Mouse (Mus musculus) liver, embryonic 11.5 days (tissue): ENCODE data around the gene Mcoln1. TPM values are rescaled to one million over a fixed set of nuclear protein-coding genes. Genes with fewer than 3 reads are reported as not detected.

Experiments
- ATAC-seq: fragments of 200-750 bp; cut with Nextera tagmentation; replicated peaks from 2 replicates; pipeline ENCODE4 v1.8.0; 2017; ENCODE audit warnings: moderate number of reproducible peaks, mild to moderate bottlenecking, moderate TSS enrichment, moderate library complexity; ENCODE audit not compliant: low FRiP score
- DNase-seq: peaks from one replicate; pipeline ENCODE4 v3.0.0-alpha.2; 2017; ENCODE audit warnings: low spot score
- H3K27ac ChIP-seq: fragments of 300-500 bp; sonication (generic); 2 replicates; pipeline ENCODE4 v1.5.1; 2014; ENCODE audit warnings: mild to moderate bottlenecking, low read depth, low read length, control low read depth
- H3K27me3 ChIP-seq: fragments of 300-500 bp; sonication (generic); replicated peaks from 2 replicates; pipeline ENCODE4 v1.6.1; 2014; ENCODE audit warnings: low read length, mixed read lengths; ENCODE audit not compliant: control insufficient read depth, insufficient read depth
- H3K36me3 ChIP-seq: fragments of 300-500 bp; sonication (generic); 2 replicates; pipeline ENCODE4 v1.6.1; 2014; ENCODE audit warnings: mild to moderate bottlenecking, low read length, moderate library complexity, mixed read lengths; ENCODE audit not compliant: control insufficient read depth, insufficient read depth
- H3K4me1 ChIP-seq: fragments of 300-500 bp; sonication (generic); replicated peaks from 2 replicates; pipeline ENCODE4 v1.6.1; 2014; ENCODE audit warnings: low read length, mixed read lengths; ENCODE audit not compliant: control insufficient read depth, insufficient read depth
- H3K4me2 ChIP-seq: fragments of 300-500 bp; sonication (generic); 2 replicates; pipeline ENCODE4 v1.6.1; 2014; ENCODE audit warnings: mild to moderate bottlenecking, control low read depth, moderate library complexity
- H3K4me3 ChIP-seq: fragments of 300-500 bp; sonication (generic); 2 replicates; pipeline ENCODE4 v1.5.1; 2014; ENCODE audit warnings: low read depth, low read length, control low read depth
- H3K9ac ChIP-seq: fragments of 300-500 bp; sonication (generic); 2 replicates; pipeline ENCODE4 v1.6.1; 2014; ENCODE audit warnings: low read depth, low read length, control low read depth
- H3K9me3 ChIP-seq: fragments of 300-500 bp; sonication (generic); 2 replicates; pipeline ENCODE4 v1.6.1; 2016; ENCODE audit warnings: low read length, inconsistent platforms, mixed read lengths; ENCODE audit not compliant: control insufficient read depth
- WGBS: fragments of 180-500 bp; shearing (Covaris S2); extraction: QIAGEN DNeasy Blood & Tissue Kit; methylation state at CpG from one replicate; pipeline ENCODE4 v1.1.7; 2014; 5-methylcytosine and 5-hydroxymethylcytosine counted together
- polyA plus RNA-seq: library from polyadenylated mRNA; unstranded; fragments of >200 nt; fragmentation: Nextera tagmentation; extraction: Ambion mirVana; gene quantifications from 2 replicates; pipeline ENCODE4 v1.2.1, GENCODE M21; 2014

Mcoln1 gene
- 36.2 and 39.8 TPM in 2 replicates for polyA plus RNA-seq

GRCm38 (mm10) chr8:3500235-3501090 lies at the start of gene Mcoln1:
Gene Mcoln1, plus strand, starts transcription at chr8:3500457.
- Histone ChIP-seq H3K27me3 (no peaks in the 10 kb centered on the region), H3K27ac (peak within 1 kb of the TSS; percentile 95), H3K4me2 (peak within 1 kb of the TSS; percentile 93), H3K4me1 (peaks cover 3% of the 10 kb centered on the region), H3K36me3 (peaks cover 11% of the 10 kb centered on the region), H3K9me3 (peaks cover 2% of the 10 kb centered on the region; the same call in 1 of the 2 replicates), H3K9ac (peak within 1 kb of the TSS; percentile 85), H3K4me3 (peak within 1 kb of the TSS; percentile 73)
- WGBS: under 1% methylated on average over 70 of the region's 70 CpGs
- DNase-seq (peak; percentile 97), ATAC-seq (peak; percentile 89)

DNA sequence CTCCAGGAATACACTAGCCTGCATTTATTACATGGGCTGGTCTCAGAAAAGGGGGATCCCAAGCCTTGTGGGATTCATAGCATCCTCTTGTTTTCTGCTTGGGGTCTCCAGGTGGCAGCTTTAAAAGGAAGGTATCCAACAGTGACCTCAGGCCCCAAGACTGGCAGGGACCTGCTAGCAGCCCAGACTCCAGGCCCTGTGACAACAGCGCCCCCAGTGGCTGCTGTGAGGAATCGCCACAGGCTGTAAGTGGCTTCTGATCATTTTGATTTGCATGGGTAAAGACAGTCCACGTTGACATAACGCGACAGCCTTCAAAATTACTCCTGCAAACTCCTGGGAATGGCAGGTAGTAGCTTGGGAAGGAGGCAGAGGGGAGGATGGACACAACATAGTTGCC lies 49.6 kb upstream of the Mcoln1 start:
- WGBS: 35% methylated on average over 5 of the region's 5 CpGs
- no peak for DNase-seq

DNA sequence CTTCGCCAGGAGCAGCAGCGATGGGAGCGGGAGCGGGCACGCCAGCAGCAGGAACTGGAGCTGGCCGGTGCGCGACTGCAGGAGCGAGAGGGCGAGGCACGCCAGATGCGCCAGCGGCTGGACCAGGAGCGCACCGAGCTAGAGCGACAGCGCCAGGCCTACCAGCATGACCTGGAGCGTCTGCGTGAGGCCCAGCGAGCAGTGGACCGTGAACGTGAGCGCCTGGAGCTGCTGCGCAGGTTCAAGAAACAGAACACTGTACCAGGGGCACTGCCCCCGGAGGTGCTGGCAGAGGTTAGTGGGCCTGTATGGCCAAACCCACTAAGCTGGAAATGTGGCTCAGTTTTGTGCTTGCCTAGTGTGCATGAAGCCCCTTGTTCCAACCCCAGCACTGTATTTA lies 48.3 kb upstream of the Mcoln1 start:
- no peak for ATAC-seq
- H3K36me3 ChIP-seq: peaks cover 31% of the 10 kb centered on the region
- no peaks in the 10 kb centered on the region for H3K9me3 ChIP-seq
- DNase-seq: no peak
- no peak overlapping the region for H3K27ac ChIP-seq
- H3K4me2 ChIP-seq: no peak overlapping the region
- no peaks in the 10 kb centered on the region for H3K27me3 ChIP-seq
- H3K4me3 ChIP-seq: no peak overlapping the region
- no peaks in the 10 kb centered on the region for H3K4me1 ChIP-seq
- no peak overlapping the region for H3K9ac ChIP-seq
- 96% methylated on average over 25 of the region's 25 CpGs for WGBS

More for the DNA sequence above, 49.6 kb upstream of the Mcoln1 start:
- Histone ChIP-seq H3K27me3 (no peaks in the 10 kb centered on the region), H3K4me1 (no peaks in the 10 kb centered on the region), H3K9me3 (no peaks in the 10 kb centered on the region), H3K27ac (no peak overlapping the region), H3K9ac (no peak overlapping the region), H3K4me2 (no peak overlapping the region), H3K4me3 (no peak overlapping the region), H3K36me3 (peaks cover 29% of the 10 kb centered on the region)
- ATAC-seq: peak; percentile 71

- no peaks in the 10 kb centered on the region for H3K4me1 ChIP-seq
- H3K36me3 ChIP-seq: peaks cover 4% of the 10 kb centered on the region; the same call in 1 of the 2 replicates
- H3K9ac ChIP-seq: no peak overlapping the region
- ATAC-seq: no peak
- no peaks in the 10 kb centered on the region for H3K9me3 ChIP-seq
- no peak overlapping the region for H3K4me2 ChIP-seq
- H3K27ac ChIP-seq: no peak overlapping the region
- DNase-seq: no peak
- no peaks in the 10 kb centered on the region for H3K27me3 ChIP-seq
- H3K4me3 ChIP-seq: no peak overlapping the region
- 80% methylated on average over 2 of the region's 2 CpGs for WGBS
Measured at GRCm38 (mm10) chr8:3463248-3463647, 37.0 kb upstream of the Mcoln1 start.

GRCm38 (mm10) chr8:3464309-3464708 lies 35.9 kb upstream of the Mcoln1 start:
- DNase-seq (no peak), ATAC-seq (no peak)
- H3K27ac ChIP-seq: no peak overlapping the region
- no peak overlapping the region for H3K4me3 ChIP-seq
- no peaks in the 10 kb centered on the region for H3K4me1 ChIP-seq
- no peaks in the 10 kb centered on the region for H3K36me3 ChIP-seq
- no peak overlapping the region for H3K4me2 ChIP-seq
- no peaks in the 10 kb centered on the region for H3K27me3 ChIP-seq
- H3K9ac ChIP-seq: no peak overlapping the region
- no peaks in the 10 kb centered on the region for H3K9me3 ChIP-seq
- WGBS: 56% methylated on average over 5 of the region's 5 CpGs

- Histone ChIP-seq H3K27ac (no peak within 1 kb of the TSS), H3K9ac (peak within 1 kb of the TSS; percentile 69), H3K4me1 (no peaks in the 10 kb centered on the region), H3K36me3 (no peaks in the 10 kb centered on the region), H3K9me3 (no peaks in the 10 kb centered on the region), H3K27me3 (no peaks in the 10 kb centered on the region), H3K4me2 (peak within 1 kb of the TSS; percentile 69), H3K4me3 (peak within 1 kb of the TSS; percentile 51)
- ATAC-seq (peak; percentile 92), DNase-seq (peak; percentile 97)
- 5% methylated on average over 32 of the region's 32 CpGs for WGBS
Measured at GRCm38 (mm10) chr8:3467006-3467885, 33.0 kb upstream of the Mcoln1 start, which contains the start of gene Pex11g. Gene Pex11g, minus strand, starts transcription at chr8:3467680.

- Histone ChIP-seq H3K4me3 (peak overlapping the region; percentile 51), H3K4me2 (peak overlapping the region; percentile 69), H3K27ac (no peak overlapping the region), H3K4me1 (no peaks in the 10 kb centered on the region), H3K36me3 (no peaks in the 10 kb centered on the region), H3K27me3 (no peaks in the 10 kb centered on the region), H3K9me3 (no peaks in the 10 kb centered on the region), H3K9ac (peak overlapping the region; percentile 69)
- WGBS: 55% methylated on average over 9 of the region's 9 CpGs
- ATAC-seq (no peak), DNase-seq (no peak)
Measured at GRCm38 (mm10) chr8:3467886-3468545, 32.2 kb upstream of the Mcoln1 start.

DNA sequence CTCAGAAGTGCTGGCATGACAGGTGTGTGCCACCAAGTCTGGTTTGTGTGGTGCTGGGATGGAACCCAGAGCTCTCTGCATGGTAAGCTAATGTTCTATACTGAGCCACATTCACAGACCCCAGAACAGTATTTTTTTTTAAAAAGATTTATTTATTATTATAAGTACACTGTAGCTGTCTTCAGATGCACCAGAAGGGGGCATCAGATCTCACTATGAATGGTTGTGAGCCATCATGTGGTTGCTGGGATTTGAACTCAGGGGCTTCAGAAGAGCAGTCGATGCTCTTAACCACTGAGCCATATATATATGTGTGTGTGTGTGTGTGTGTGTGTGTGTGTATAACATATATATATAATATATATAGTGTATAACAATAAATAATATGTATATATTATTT lies 31.4 kb upstream of the Mcoln1 start:
- no peak overlapping the region for H3K27ac ChIP-seq
- no peak overlapping the region for H3K9ac ChIP-seq
- no peaks in the 10 kb centered on the region for H3K36me3 ChIP-seq
- ATAC-seq: no peak
- no peaks in the 10 kb centered on the region for H3K4me1 ChIP-seq
- no peak overlapping the region for H3K4me2 ChIP-seq
- H3K4me3 ChIP-seq: no peak overlapping the region
- 68% methylated on average over 1 of the region's 1 CpGs for WGBS
- DNase-seq: no peak
- no peaks in the 10 kb centered on the region for H3K27me3 ChIP-seq
- no peaks in the 10 kb centered on the region for H3K9me3 ChIP-seq
